Mouse (Mus musculus): ENCODE data around the gene Mfsd4b1. TPM values are rescaled to one million over a fixed set of nuclear protein-coding genes. Genes with fewer than 3 reads are reported as not detected.

The Mfsd4b1 gene
- 50.4 TPM for polyA plus RNA-seq (2014; fragmentation: Illumina TruSeq; extraction: RNeasy Lipid Tissue Mini Kit (QIAGEN cat#74804); ENCODE audit: low read depth, low replicate concordance)

GRCm38 (mm10) chr10:40024554-40025428, at the start of gene Mfsd4b1:
Gene Mfsd4b1, minus strand, starts transcription at chr10:40025268.

DNA sequence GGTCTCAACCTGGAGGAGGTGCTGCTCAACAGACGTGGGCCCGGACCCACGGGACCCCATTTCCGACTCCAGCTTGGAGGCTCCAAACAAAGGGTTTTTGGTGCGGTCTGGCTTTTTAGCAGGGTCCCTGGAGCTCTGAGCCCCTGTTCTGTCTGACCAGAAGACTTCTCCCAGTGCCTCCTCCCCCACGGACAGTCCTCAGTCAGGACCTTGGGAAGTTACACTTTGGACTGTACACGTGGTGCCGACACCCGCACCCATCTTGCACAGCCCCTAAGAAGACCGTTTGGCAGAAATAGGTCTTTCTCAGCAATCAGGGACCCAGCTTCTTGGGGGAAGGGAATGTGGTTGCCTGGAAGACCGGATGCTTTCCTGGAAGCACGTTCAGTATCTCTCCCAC, 38.6 kb downstream of the Mfsd4b1 start, which contains the start of gene Mfsd4b5:
Gene Mfsd4b5 (minus strand): TSS at position 181 of the 400 bp plus-strand sequence.

GRCm38 (mm10) chr10:39959761-39960440, 65.2 kb downstream of the Mfsd4b1 start, which contains the start of gene Mfsd4b3:
Gene Mfsd4b3, minus strand, starts transcription at chr10:39960153.

Other genes starting within 250 kb of the Mfsd4b1 start
- 3.7 TPM for gene Mfsd4b4, start 126.0 kb downstream of the Mfsd4b1 start, polyA plus RNA-seq (2014; fragmentation: Illumina TruSeq; extraction: RNeasy Lipid Tissue Mini Kit (QIAGEN cat#74804); ENCODE audit: low read depth, low replicate concordance)
- not detected for gene Mfsd4b2, start 98.3 kb downstream of the Mfsd4b1 start, polyA plus RNA-seq (2014; fragmentation: Illumina TruSeq; extraction: RNeasy Lipid Tissue Mini Kit (QIAGEN cat#74804); ENCODE audit: low read depth, low replicate concordance)
- 20.1 TPM for gene Mfsd4b3, start 65.1 kb downstream of the Mfsd4b1 start, polyA plus RNA-seq (2014; fragmentation: Illumina TruSeq; extraction: RNeasy Lipid Tissue Mini Kit (QIAGEN cat#74804); ENCODE audit: low read depth, low replicate concordance)
- 0.53 TPM for gene Mfsd4b5, start 38.6 kb downstream of the Mfsd4b1 start, polyA plus RNA-seq (2014; fragmentation: Illumina TruSeq; extraction: RNeasy Lipid Tissue Mini Kit (QIAGEN cat#74804); ENCODE audit: low read depth, low replicate concordance)
- gene Slc16a10, start 117.0 kb upstream of the Mfsd4b1 start, polyA plus RNA-seq (2014; fragmentation: Illumina TruSeq; extraction: RNeasy Lipid Tissue Mini Kit (QIAGEN cat#74804); ENCODE audit: low read depth, low replicate concordance): 79.5 TPM
- 27.3 TPM for gene Rpf2, start 221.8 kb upstream of the Mfsd4b1 start, polyA plus RNA-seq (2014; fragmentation: Illumina TruSeq; extraction: RNeasy Lipid Tissue Mini Kit (QIAGEN cat#74804); ENCODE audit: low read depth, low replicate concordance)
- gene Gtf3c6, start 232.8 kb upstream of the Mfsd4b1 start, polyA plus RNA-seq (2014; fragmentation: Illumina TruSeq; extraction: RNeasy Lipid Tissue Mini Kit (QIAGEN cat#74804); ENCODE audit: low read depth, low replicate concordance): 51.7 TPM